Mouse (Mus musculus) liver, embryonic 14 days (tissue): Measurements from ENCODE around the gene Wdr63. TPM values are rescaled to one million over a fixed set of nuclear protein-coding genes. Genes with fewer than 3 reads are reported as not detected.

Experiments used
- polyA plus RNA-seq: library from polyadenylated mRNA; depleted of rRNA; stranded (reverse); fragments of >200 nt; gene quantifications from 2 replicates; pipeline ENCODE4 v1.2.3, GENCODE M21; 2012; rRNA removed

Gene Wdr63
- 0.01 and 0.03 TPM in 2 replicates for polyA plus RNA-seq

DNA sequence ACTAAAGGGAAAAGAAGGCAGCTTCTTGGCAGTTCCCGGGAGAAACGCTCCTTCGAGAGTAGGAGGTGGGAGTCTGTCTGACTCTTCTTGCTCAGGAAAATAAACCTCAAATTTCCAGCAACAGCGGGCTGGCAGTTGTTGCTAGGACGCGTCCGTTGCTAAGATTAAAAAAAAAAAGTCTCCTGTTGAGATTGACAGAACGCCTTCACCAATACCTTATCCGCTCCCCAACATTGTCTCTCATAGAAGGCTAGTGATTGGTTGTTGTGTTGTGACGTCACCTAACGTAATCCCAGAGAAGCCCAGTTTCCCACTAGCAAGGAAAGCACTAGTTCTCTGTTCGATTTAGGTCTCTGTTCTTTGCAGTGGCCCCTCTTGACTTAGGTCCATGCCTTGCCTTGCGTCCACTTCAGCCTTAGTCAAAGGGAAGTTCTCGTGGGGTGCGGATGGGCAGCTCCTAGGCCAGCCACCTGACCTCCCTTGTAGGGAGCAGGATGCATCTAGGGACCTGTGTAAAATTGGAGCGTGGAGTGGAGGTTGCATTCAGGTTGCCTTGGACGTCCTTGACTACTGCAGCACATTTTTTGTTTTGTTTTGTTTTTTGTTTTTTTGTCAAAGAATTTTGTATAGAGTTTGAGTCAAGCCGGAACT, at the start of gene Wdr63:
TSS of gene Wdr63 (minus strand) at position 210 of the 651 bp plus-strand sequence.

DNA sequence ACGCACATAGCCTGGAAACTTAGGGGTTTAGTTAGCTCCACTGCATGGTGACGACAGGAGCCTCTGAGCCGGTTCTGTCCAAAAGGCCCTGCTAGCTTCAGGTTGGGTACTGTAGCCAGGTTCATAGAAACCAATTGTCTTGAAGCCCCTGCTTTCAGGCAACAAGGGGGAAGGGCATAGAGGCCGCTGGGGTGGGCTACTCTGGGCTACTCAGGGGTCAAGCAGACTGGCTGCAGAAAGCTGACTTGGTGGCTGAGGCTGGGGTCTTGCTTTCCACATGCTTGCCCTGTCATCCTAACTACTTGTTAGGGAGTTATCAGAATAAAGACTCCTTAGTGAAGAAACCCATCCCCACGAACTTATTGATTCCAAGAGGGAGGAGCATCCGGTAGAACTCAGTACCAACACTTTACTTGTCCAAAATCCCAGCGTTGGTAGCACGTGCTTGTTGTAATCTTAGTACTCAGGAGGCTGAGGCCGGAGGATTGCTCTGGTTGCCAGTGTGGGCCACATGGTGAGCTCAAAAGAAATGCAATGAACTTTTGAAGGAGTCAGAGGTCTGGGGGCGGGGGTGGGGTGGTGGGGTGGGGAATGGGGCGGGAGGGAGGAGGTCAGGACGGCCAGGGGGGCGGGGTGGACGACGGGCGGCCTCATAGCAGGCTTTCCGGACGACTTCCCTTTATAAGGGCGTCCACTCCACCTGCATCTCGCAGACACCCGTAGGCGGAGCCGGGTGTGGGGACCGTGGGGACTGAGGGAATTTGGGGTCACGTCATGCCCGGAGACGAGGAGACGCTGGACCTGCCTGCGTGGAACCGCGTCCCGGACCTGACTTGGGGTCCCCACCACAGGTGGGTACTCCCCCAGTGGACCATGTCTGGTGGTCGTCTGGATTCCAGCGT, 41.5 kb upstream of the Wdr63 start, which contains the start of gene Mcoln2:
TSS of gene Mcoln2 (plus strand) at position 678 of the 902 bp plus-strand sequence.

GRCm38 (mm10) chr3:146117258-146117996, 9.5 kb upstream of the Wdr63 start, which contains the start of gene Mcoln3:
Gene Mcoln3 (plus strand): TSS chr3:146117450.

Other genes with a start within 250 kb of the Wdr63 start
- 6.6 and 8.5 TPM in 2 replicates for gene Bcl10, start 185.3 kb downstream of the Wdr63 start, polyA plus RNA-seq
- 7.4 and 9.3 TPM in 2 replicates for gene 2410004B18Rik, start 170.1 kb downstream of the Wdr63 start, polyA plus RNA-seq
- 0.85 and 0.91 TPM in 2 replicates for gene Syde2, start 120.3 kb downstream of the Wdr63 start, polyA plus RNA-seq
- gene Mcoln3, start 9.3 kb upstream of the Wdr63 start, polyA plus RNA-seq = 0.05 and 0.09 TPM in 2 replicates
- 5.4 and 6.9 TPM in 2 replicates for gene Mcoln2, start 41.7 kb upstream of the Wdr63 start, polyA plus RNA-seq
- gene Lpar3, start 112.8 kb upstream of the Wdr63 start, polyA plus RNA-seq = 0.01 and 0.03 TPM in 2 replicates